Mouse (Mus musculus) lung, adult 18-20 months (tissue): ENCODE measurements at regions not wholly inside any gene's neighbourhood (a gene's known extent, or its start where the extent isn't known, plus 50 kb on each side); places are given as distances from the start of the nearest gene placed in this dataset.

ENCODE experiments used
- DNase-seq, 2 experiments: peaks; one replicate each; pipeline ENCODE4 v3.0.0; 2022; ENCODE audit warnings: mixed read lengths in 2 of 2

GRCm38 (mm10) chr12:118529428-118530361, 228.5 kb upstream of the Sp4 start:
- DNase-seq = no peak

- no peak for DNase-seq
Measured at GRCm38 (mm10) chr12:118521770-118522169, 220.5 kb upstream of the Sp4 start.

GRCm38 (mm10) chr12:118521329-118521728, 220.1 kb upstream of the Sp4 start:
- no peak for DNase-seq

GRCm38 (mm10) chr12:118519801-118520327, 218.6 kb upstream of the Sp4 start:
- no peak for DNase-seq

- DNase-seq = no peak
Measured at GRCm38 (mm10) chr12:118510989-118511388, 209.7 kb upstream of the Sp4 start.

- no peak for DNase-seq
Measured at GRCm38 (mm10) chr12:118508972-118509917, 208.0 kb upstream of the Sp4 start.

- no peak for DNase-seq
Measured at GRCm38 (mm10) chr12:118500392-118500791, 199.2 kb upstream of the Sp4 start.

GRCm38 (mm10) chr12:118488038-118488437, 186.8 kb upstream of the Sp4 start:
- no peak for DNase-seq

GRCm38 (mm10) chr12:118486434-118486833, 185.2 kb upstream of the Sp4 start:
- no peak for DNase-seq

- no peak for DNase-seq
Measured at GRCm38 (mm10) chr12:118481347-118481746, 180.1 kb upstream of the Sp4 start.

- DNase-seq = no peak
Measured at GRCm38 (mm10) chr12:118474732-118475131, 173.5 kb upstream of the Sp4 start.

- DNase-seq = no peak
Measured at GRCm38 (mm10) chr12:118466837-118467236, 165.6 kb upstream of the Sp4 start.

GRCm38 (mm10) chr12:118457493-118458408, 156.5 kb upstream of the Sp4 start:
- DNase-seq = peak in 1 of 2 experiments; percentile 23

- no peak for DNase-seq
Measured at GRCm38 (mm10) chr12:118455609-118456008, 154.4 kb upstream of the Sp4 start.

- no peak for DNase-seq
Measured at GRCm38 (mm10) chr12:118439626-118440025, 138.4 kb upstream of the Sp4 start.

GRCm38 (mm10) chr12:118438882-118439281, 137.6 kb upstream of the Sp4 start:
- DNase-seq = no peak

GRCm38 (mm10) chr12:118432703-118433102, 131.5 kb upstream of the Sp4 start:
- no peak for DNase-seq

- no peak for DNase-seq
Measured at GRCm38 (mm10) chr12:118428384-118428783, 127.1 kb upstream of the Sp4 start.

- no peak for DNase-seq
Measured at GRCm38 (mm10) chr12:118415956-118416355, 114.7 kb upstream of the Sp4 start.

- no peak for DNase-seq
Measured at GRCm38 (mm10) chr12:118411767-118412430, 110.7 kb upstream of the Sp4 start.

GRCm38 (mm10) chr12:118410917-118411316, 109.7 kb upstream of the Sp4 start:
- no peak for DNase-seq
